Mouse (Mus musculus) myocyte (in vitro differentiated cells): ENCODE results near the gene Stk39.

Experiments
- MAX ChIP-seq: IDR thresholded peaks from one replicate; pipeline ENCODE4 v1.6.1; 2011; ENCODE audit warnings: low read depth, mild to moderate bottlenecking, control low read depth
- SRF ChIP-seq: IDR thresholded peaks from one replicate; pipeline ENCODE4 v1.6.1; 2011; ENCODE audit warnings: low read depth; ENCODE audit not compliant: control insufficient read depth, insufficient read length

DNA sequence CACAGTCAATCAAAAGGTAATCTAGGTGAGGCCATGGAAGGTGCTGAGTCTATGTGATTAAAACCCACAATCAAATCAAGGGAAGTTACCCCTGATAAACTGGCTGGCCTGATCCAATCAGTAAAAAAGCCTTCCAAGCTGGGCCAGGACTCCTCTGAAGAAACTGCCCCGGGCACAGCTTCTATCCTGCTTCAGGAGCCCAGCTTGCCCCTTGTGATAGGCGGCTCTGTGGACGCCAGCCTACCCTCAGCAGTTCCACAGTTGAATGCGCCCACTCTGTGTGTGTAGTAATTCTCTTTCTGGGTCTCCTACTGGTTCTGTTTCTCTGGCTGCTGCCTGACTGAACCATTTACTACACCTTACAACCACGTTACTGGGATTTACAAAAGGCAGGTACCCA is 150.8 kb downstream of the Stk39 start:
- TF ChIP-seq SRF (no peak), MAX (no peak)
